Mouse (Mus musculus): ENCODE data around the gene Chad. TPM values are rescaled to one million over a fixed set of nuclear protein-coding genes. Genes with fewer than 3 reads are reported as not detected.

The Chad gene
- total RNA-seq, 2 experiments from 2014 or later, result 1.5 TPM

DNA sequence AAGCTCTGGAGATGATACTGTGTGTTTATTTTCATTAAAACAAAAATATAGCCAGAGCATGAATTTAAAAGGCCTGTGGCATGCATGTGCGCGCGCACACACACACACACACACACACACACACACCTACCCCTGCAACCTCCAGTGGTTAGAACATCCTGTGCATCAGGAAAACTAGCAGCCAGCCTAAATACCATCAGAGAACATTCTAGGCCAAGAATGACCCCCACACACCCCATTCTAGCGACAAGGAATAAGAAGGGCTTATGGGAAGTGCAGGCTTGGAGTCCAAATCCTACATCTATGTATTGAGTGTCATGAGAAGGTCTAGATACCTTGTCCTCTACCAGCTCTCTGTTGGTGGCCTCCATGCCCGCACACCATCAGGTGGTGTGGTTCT lies 1.5 kb upstream of the Chad start:
- no peak for DNase-seq (ENCODE audit: low spot score)
- intact Hi-C loops (cut with DNase I), result no loop called here

DNA sequence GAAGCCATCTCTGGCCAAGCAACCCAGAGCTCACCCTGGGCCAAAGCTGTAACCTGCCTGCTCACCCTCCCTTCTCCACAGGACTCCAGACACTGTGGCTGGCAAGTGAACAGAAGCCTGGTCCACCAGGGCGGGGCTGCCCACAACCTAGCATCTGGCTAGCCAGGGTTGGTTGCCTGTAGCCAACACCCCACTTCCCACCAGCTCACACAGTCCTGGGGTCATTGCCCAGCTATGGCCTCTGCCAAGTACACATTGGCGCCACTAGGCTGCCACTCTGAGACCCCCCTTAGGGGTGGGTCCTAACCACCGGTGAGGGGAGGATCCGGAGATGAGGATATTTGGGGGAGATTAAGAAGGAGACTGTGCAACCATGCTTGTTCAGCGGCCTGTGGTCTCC lies 1.0 kb upstream of the Chad start:
- no peak for DNase-seq (ENCODE audit: low spot score)
- intact Hi-C loops (cut with DNase I), result no loop called here

GRCm38 (mm10) chr11:94565151-94565479 lies 268 bp downstream of the Chad start:
- DNase-seq (ENCODE audit: low spot score), result no peak
- intact Hi-C loops (cut with DNase I), result no loop called here

DNA sequence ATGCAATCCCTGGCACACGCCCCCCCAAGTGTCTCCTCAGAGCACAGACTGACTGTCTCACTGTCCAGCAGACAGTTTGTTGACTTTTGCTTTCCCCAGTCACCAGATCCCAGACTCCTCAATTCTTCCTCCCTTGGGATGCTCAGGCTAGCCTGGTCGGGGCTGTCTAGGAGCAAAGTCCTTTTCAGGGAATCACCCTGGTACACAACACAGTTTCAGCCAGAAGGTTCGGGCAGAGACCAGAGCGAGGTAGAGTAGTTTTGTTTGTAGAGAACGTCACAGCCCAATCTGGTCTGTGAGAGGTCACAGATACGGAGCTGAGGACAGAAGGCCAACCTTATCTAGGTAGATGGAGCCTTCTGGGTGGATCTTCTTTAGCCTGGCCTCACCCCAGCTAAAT lies 1.7 kb downstream of the Chad start:
- no peak for DNase-seq (ENCODE audit: low spot score)
- intact Hi-C loops (cut with DNase I), result no loop called here

DNA sequence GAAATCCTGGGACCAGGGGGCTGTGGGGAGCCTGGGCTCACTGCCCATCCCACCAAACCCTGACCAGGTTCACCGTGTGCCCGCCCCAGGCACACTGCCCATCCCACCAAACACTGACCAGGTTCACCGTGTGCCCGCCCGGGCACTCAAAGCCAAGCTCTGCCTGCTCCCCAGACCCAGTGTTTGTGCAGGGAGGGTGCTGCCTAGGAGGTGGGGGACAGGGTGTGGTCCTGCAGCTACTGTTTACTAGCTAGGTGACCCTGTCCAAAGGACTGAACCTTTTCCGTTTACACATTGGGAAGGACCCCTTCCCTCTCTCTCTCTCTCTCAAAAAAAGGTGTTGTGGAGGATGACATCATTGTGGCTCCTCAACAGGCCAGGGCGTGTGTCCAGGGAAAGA lies 2.5 kb downstream of the Chad start:
- intact Hi-C loops (cut with DNase I), result no loop called here
- DNase-seq (ENCODE audit: low spot score), result no peak

DNA sequence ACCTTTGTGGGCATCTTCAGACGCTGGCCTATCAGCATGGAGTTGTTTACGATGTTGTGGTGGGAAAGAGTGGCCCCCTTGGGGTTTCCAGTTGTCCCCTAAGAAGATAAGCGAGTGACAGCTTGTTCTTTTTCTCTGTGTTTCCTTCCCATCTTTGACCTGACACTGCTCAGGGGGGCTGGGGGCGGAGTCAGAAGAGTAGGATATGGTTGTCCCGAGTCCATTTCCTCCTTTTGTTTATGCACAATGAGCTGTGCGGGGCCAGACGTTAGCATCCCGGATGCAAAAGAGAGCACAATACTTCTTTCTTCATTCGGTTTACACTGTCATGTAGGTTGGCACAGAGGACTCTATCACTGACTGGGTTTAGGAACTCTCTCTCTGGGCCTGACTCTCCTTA lies 5.8 kb downstream of the Chad start:
- no peak for DNase-seq (ENCODE audit: low spot score)
- intact Hi-C loops (cut with DNase I), result no loop called here

DNA sequence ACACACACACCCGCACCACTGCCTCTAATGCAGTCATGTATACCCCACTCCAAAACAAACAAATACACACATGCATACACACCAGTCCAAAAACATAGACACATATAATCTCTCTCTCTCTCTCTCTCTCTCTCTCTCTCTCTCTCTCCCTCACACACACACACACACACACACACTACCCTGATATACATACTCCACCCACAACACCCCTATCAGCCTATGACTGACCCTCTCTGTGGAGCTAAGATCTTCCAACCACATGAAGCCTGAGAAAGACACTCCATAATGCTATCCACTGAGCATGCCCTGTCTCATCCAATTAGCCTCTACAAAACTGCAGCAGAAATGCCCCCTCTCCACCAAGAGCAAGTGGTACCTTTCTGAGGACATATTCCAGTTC lies 7.0 kb downstream of the Chad start:
- no peak for DNase-seq (ENCODE audit: low spot score)
- intact Hi-C loops (cut with DNase I), result no loop called here

DNA sequence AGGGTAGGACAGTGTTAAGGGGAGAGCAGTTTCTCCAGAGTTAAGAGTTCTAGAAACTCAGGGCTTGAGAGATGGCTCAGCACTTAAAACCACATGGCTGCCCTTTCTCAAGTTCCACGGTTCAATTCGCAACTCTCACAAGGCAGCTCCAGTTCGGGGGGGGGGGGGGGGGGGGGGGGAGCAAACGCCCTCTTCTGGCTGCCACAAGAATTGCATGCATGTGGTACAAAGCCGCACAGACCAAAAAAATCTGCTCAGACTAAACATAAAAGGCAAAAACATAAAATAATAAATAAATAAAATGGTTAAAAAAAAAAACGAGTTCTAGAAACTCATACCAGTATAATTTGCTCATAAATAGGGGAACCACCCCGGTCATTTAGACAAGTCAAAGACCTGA lies 9.7 kb downstream of the Chad start:
- intact Hi-C loops (cut with DNase I), result no loop called here

DNA sequence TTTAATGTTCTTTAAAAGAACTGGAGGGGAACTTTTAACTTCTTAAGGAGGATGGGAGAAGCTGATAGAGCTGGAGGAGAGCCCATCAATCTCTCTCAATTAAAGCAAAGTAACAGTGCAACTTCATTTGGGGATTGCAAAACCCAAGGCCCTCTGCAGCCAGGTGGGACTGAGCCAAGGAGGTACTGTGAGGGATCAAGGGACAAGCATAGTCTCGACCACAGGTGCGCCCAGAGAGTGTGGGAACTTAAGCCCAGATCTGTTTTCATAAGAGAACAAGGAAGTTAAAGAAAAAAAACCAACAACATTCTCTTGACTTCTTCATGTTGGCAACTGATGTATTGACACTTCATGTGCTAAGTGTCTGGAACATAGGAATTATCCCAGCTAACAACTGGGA lies 10.2 kb downstream of the Chad start:
- intact Hi-C loops (cut with DNase I), result no loop called here
- DNase-seq (ENCODE audit: low spot score), result no peak

More for the DNA sequence above, 9.7 kb downstream of the Chad start:
- DNase-seq (ENCODE audit: low spot score), result no peak

GRCm38 (mm10) chr11:94576361-94576760 lies 11.5 kb downstream of the Chad start:
- no peak for DNase-seq (ENCODE audit: low spot score)
- intact Hi-C loops (cut with DNase I), result no loop called here

DNA sequence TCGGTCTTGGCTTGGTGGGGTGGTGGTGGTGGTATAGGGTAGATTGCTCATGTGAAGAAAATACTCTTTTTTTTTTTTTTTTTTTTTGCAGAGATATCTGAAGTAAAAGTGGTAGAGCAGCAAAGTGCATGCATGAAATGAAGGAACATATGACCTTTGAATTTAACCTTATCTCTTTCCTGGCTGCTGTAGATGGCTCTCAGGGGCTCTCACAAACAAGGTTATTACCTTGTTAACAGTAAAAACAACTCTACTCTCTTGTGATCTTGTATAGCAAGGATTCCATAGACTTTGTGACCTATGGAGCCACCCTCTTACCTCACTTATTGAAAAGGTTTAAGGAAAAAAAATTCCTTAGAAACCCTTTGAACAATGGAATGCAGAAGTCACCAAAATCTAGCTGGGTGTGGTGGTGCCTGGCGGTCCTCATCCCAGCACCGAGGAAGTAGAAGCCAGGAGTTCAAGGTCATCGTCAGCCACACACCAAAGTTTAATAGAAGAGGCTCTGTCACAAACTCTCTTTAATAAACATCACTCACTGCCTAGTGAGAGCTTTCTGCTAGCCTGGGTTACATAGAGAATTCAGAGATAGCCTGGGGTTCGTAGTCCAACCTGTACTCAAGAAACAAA lies 15.4 kb downstream of the Chad start:
- DNase-seq (ENCODE audit: low spot score), result no peak
- intact Hi-C loops (cut with DNase I), result no loop called here

- intact Hi-C loops (cut with DNase I), result no loop called here
- no peak for DNase-seq (ENCODE audit: low spot score)
Observed at GRCm38 (mm10) chr11:94585091-94585490, 20.2 kb downstream of the Chad start.

DNA sequence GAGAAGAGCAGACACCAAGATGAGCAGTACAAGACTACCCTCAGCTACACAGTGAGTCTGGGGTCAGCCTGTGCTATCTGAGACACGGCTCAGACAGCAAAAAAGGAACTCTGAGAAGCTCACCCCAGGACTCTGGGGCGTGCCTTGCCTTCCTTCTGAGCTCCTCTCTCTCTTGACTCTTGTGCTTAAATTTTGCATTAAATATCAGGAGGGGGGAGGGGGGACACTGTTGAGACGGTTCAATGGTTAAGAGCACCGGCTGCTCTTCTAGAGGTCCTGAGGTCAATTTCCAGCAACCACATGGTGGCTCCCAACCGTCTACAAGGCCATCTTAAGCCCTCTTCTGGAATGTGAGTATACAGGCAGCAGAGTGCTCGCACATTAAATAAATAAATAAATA lies 22.7 kb downstream of the Chad start:
- DNase-seq (ENCODE audit: low spot score), result no peak
- intact Hi-C loops (cut with DNase I), result no loop called here

GRCm38 (mm10) chr11:94596311-94596852 lies 31.5 kb downstream of the Chad start:
- DNase-seq (ENCODE audit: low spot score), result no peak
- intact Hi-C loops (cut with DNase I), result no loop called here

DNA sequence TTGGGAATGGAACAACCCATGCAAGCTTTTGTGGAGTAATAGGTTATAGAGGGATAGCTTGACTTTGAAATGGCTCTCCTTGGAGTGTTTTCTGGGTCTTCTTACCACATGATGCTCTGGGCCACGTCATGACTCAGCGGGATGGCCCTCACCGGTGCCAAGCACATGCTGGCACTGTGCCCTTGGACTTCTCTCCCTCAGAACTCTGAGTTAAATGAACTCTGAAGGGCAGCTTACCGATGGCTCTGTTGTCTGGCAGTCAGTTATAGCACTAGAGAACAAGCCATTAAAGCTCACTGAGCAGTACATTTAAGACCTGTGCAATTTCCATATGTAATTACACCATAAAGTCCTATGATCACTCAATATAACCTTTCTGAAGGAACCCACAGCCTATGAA lies 32.5 kb downstream of the Chad start:
- DNase-seq (ENCODE audit: low spot score), result no peak

GRCm38 (mm10) chr11:94598437-94599120 lies 33.7 kb downstream of the Chad start:
- intact Hi-C loops (cut with DNase I), result no loop called here
- no peak for DNase-seq (ENCODE audit: low spot score)

More for the DNA sequence above, 32.5 kb downstream of the Chad start:
- intact Hi-C loops (cut with DNase I), result no loop called here

DNA sequence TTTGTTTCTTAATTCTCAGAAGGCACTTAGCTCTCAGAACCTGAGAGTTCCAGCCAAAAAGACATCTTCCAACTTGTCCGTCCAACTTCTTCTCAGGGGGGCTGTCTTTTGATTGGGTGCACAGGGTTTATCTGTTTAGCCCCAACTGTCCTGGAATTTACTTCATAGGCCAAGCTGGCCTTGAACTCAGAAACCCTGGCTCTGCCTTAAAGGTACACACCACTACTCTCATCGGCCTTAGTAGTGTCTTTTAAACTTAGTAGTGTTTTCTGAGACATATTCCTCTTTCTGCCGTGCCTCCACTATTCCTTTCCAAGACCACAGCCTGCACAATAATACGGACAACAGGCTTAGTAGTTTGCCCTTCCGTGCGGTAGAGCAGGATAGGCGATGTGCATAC lies 35.6 kb downstream of the Chad start:
- no peak for DNase-seq (ENCODE audit: low spot score)
- intact Hi-C loops (cut with DNase I), result no loop called here

DNA sequence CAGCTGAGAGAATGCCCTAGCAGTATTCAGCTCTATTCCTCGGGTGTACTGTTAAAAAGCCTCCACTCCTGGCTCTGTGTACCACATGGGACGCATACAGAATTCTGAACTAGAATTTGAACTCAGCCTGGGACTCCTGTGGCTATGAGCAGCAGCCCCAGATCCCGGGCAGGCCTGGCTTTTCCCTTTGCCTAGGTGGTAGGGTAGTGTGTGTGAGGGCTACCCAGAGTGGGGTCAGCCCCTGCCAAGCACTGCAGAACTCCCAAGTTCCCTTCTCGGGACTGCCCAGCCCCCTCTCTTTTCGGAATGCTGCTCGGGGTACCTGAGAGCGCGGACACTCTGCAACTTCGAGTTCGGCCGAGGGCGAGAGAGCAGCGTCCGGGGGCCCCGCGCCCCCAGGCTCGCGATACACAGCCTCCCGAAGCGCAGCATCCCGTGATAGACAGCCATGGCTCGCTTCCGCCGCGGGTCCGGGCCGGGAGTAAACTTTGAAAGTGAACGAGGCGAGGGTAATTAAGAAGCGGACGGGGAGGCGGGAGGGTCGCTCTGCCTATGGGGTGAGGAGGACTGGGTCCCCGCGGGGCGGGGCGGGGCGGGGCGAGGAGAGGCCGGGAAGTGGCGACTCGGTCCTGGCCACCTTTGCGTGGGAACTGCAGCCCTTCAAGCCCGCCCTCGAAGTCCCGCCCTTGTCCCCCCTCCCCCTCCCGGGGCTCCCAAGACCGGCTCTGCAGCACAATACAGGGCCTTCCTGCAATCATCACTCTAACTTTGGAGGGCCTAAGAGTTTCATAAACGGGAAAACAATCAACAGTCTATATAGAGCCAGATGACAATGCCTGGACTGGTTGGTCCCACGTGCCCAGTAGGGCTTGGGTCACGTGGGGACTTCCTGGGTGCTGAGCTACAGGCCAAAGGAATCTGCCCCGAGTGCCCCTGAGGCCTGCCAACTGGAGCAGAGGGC lies 36.8 kb downstream of the Chad start, which contains the start of gene Acsf2:
TSS of gene Acsf2 (minus strand) at position 551 of the 961 bp plus-strand sequence.
- intact Hi-C loops (cut with DNase I), result no loop called here

GRCm38 (mm10) chr11:94602356-94602955 lies 37.6 kb downstream of the Chad start:
- intact Hi-C loops (cut with DNase I), result no loop called here
- no peak for DNase-seq (ENCODE audit: low spot score)

More for the DNA sequence above, 36.8 kb downstream of the Chad start, which contains the start of gene Acsf2:
- DNase-seq (ENCODE audit: low spot score), result peak; percentile 82
